Mouse (Mus musculus) myocyte (in vitro differentiated cells): ENCODE data around the gene Tmem161a. TPM values are rescaled to one million over a fixed set of nuclear protein-coding genes. Genes with fewer than 3 reads are reported as not detected.

Experiments used
- H3K27me3 ChIP-seq: one replicate; pipeline ENCODE4 v1.6.1; 2011; ENCODE audit not compliant: control insufficient read depth, insufficient read depth, insufficient read length
- H3K36me3 ChIP-seq: one replicate; pipeline ENCODE4 v1.6.1; 2011; ENCODE audit not compliant: control insufficient read depth, insufficient read depth
- H3K4me2 ChIP-seq: one replicate; pipeline ENCODE4 v1.6.1; 2011; ENCODE audit warnings: low read depth, control low read depth
- H3K4me3 ChIP-seq: one replicate; pipeline ENCODE4 v1.5.1; 2011; ENCODE audit warnings: mild to moderate bottlenecking, control low read depth, moderate library complexity
- H3K79me2 ChIP-seq: one replicate; pipeline ENCODE4 v1.6.1; 2011; ENCODE audit not compliant: control insufficient read depth, insufficient read depth
- H3ac ChIP-seq: one replicate; pipeline ENCODE4 v1.6.1; 2011; ENCODE audit not compliant: control insufficient read depth, insufficient read length
- CEBPB ChIP-seq: IDR thresholded peaks from 2 replicates; pipeline ENCODE4 v1.6.1; 2011; ENCODE audit warnings: mild to moderate bottlenecking, moderate library complexity; ENCODE audit not compliant: poor library complexity, insufficient read depth, severe bottlenecking
- E2F4 ChIP-seq: IDR thresholded peaks from one replicate; pipeline ENCODE4 v1.6.1; 2011; ENCODE audit warnings: mild to moderate bottlenecking, control low read depth, moderate library complexity; ENCODE audit not compliant: insufficient read depth
- MAX ChIP-seq: IDR thresholded peaks from one replicate; pipeline ENCODE4 v1.6.1; 2011; ENCODE audit warnings: low read depth, mild to moderate bottlenecking, control low read depth
- MYOD1 ChIP-seq, 3 experiments: IDR thresholded peaks; one replicate each; pipeline ENCODE4 v1.6.1; 2011; ENCODE audit warnings: control low read depth in 2 of 3, low read depth in 2 of 3, mild to moderate bottlenecking in 2 of 3, moderate library complexity in 1 of 3; ENCODE audit not compliant: insufficient read length in 2 of 3, control insufficient read depth in 1 of 3
- MYOG ChIP-seq, 3 experiments: IDR thresholded peaks; one replicate each; pipeline ENCODE4 v1.6.1; 2011; ENCODE audit warnings: control low read depth in 2 of 3, low read depth in 2 of 3, mild to moderate bottlenecking in 2 of 3; ENCODE audit not compliant: insufficient read length in 2 of 3, control insufficient read depth in 1 of 3, insufficient read depth in 1 of 3
- POLR2A ChIP-seq: IDR thresholded peaks from one replicate; pipeline ENCODE4 v1.6.1; 2011; ENCODE audit warnings: low read depth, mild to moderate bottlenecking, control low read depth, moderate library complexity; ENCODE audit not compliant: insufficient read length
- POLR2AphosphoS2 ChIP-seq: IDR thresholded peaks from one replicate; pipeline ENCODE4 v1.6.1; 2011; ENCODE audit warnings: low read depth, control low read depth; ENCODE audit not compliant: insufficient read length
- REST ChIP-seq: IDR thresholded peaks from one replicate; pipeline ENCODE4 v1.6.1; 2011; ENCODE audit warnings: mild to moderate bottlenecking, control low read depth, moderate library complexity; ENCODE audit not compliant: insufficient read depth, insufficient read length
- SRF ChIP-seq: IDR thresholded peaks from one replicate; pipeline ENCODE4 v1.6.1; 2011; ENCODE audit warnings: low read depth; ENCODE audit not compliant: control insufficient read depth, insufficient read length
- TCF12 ChIP-seq: IDR thresholded peaks from one replicate; pipeline ENCODE4 v1.6.1; 2011; ENCODE audit warnings: mild to moderate bottlenecking, control low read depth; ENCODE audit not compliant: poor library complexity, insufficient read depth, severe bottlenecking
- TCF3 ChIP-seq: IDR thresholded peaks from one replicate; pipeline ENCODE4 v1.6.1; 2011; ENCODE audit warnings: low read depth, control low read depth; ENCODE audit not compliant: insufficient read length
- USF1 ChIP-seq: IDR thresholded peaks from one replicate; pipeline ENCODE4 v1.6.1; 2011; ENCODE audit warnings: low read depth, mild to moderate bottlenecking, control low read depth, moderate library complexity
- polyA plus RNA-seq: library from polyadenylated mRNA; unstranded; fragments of >200 nt; fragmentation: generic; extraction: Trizol; gene quantifications from one replicate; pipeline ENCODE4 v1.2.1, GENCODE M21; 2012; ENCODE audit warnings: missing spikeins

Tmem161a gene
- polyA plus RNA-seq, 1 experiment, result 132 TPM

DNA sequence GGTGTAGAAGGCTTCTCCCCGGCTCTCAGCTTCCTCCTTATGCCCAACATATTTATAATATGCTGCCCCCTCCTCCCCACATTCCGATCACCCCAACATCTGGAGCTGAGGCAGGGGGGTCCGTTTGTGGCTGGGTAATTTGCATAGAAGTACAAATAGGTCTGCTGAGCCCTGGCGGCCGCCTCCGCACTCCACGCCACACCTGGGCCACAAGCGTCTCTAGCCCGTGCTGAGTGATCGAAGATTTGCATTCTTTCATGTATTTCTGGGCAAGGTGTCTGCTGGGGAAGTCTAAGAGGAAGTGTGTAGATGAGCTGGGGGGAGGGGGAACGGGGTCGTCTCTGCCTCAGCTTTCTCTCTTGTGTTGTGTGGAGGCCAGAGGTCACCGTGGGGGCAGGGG is 12.1 kb upstream of the Tmem161a start:
- Histone ChIP-seq H3K27me3 (peaks cover 30% of the 10 kb centered on the region), H3K4me3 (no peak overlapping the region), H3K4me2 (no peak overlapping the region), H3K36me3 (no peaks in the 10 kb centered on the region), H3ac (no peak overlapping the region), H3K79me2 (no peaks in the 10 kb centered on the region)
- TF ChIP-seq MYOG (IDR thresholded peaks at IDR 0.05; ENCODE audit: control insufficient read depth in 1 of 3, insufficient read depth in 1 of 3, insufficient read length in 2 of 3, low read depth in 2 of 3) (no peak), MYOD1 (IDR thresholded peaks at IDR 0.05; ENCODE audit: control insufficient read depth in 1 of 3, insufficient read length in 2 of 3, low read depth in 2 of 3) (no peak), TCF3 (no peak), CEBPB (no peak), POLR2A (no peak), POLR2AphosphoS2 (no peak), TCF12 (no peak), MAX (no peak), SRF (no peak), REST (no peak), E2F4 (no peak), USF1 (no peak)

DNA sequence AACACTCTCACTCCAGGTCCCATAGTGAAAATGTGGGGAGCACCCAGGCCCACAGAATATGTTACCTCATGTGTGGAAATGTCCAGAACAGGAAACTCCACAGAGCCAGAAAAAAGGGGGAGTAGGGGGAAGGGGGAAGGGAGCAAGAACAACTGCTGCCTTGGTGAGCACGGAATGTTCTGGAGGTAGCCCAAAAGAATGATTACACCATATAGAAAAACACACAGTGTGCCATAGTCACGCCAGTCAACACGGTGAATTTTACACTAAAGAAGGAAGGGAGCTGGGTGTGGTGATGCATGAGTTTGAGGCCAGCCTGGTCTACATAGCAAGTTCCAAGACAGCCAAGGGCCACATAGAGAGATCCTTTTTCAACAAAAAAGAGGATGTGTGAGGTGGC is 8.8 kb upstream of the Tmem161a start:
- TF ChIP-seq POLR2AphosphoS2 (no peak), REST (no peak), TCF12 (no peak), MYOD1 (IDR thresholded peaks at IDR 0.05; ENCODE audit: control insufficient read depth in 1 of 3, insufficient read length in 2 of 3, low read depth in 2 of 3) (no peak)

DNA sequence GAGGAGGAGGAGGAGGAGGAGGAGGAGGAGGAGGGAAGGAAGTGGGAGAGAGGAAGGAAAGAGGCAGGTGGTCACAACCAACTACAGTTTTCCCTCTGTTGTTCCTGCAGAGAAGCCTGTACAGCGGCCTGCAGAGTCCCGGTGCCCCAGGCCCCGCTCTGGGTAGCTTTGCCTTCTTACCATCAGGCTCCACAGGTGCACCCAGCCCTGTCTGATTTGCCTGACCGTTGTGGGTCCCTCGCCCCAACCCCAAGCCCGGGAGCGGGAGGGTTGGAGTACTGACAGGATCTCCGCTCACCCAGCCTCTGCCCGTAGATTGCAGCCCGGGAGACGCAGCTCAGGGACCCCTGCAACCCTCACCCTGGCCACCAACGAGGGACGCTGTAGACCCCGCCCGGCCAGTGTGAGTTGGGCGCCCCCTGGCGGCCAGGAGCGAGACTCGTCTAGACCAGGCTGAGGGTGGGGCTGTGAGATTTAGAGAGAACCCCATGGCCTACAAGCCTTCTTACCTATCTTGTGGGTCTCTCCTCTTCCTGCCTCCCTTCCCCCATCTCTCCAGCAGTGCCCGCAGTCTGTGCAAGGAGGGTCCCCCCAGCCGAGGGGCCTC is 5.5 kb upstream of the Tmem161a start:
- no peaks in the 10 kb centered on the region for H3K79me2 ChIP-seq
- peaks cover 26% of the 10 kb centered on the region for H3K27me3 ChIP-seq
- peak overlapping the region; percentile 34 for H3K4me2 ChIP-seq
- H3ac ChIP-seq, result no peak overlapping the region
- H3K36me3 ChIP-seq, result no peaks in the 10 kb centered on the region
- TF ChIP-seq POLR2A, result no peak
- no peak for TF ChIP-seq MYOG (IDR thresholded peaks at IDR 0.05; ENCODE audit: control insufficient read depth in 1 of 3, insufficient read depth in 1 of 3, insufficient read length in 2 of 3, low read depth in 2 of 3)
- TF ChIP-seq MAX, result no peak
- no peak for TF ChIP-seq SRF
- TF ChIP-seq E2F4, result no peak
- TF ChIP-seq MYOD1 (IDR thresholded peaks at IDR 0.05; ENCODE audit: control insufficient read depth in 1 of 3, insufficient read length in 2 of 3, low read depth in 2 of 3), result no peak
- no peak for TF ChIP-seq CEBPB
- TF ChIP-seq TCF12, result no peak
- TF ChIP-seq POLR2AphosphoS2, result no peak
- TF ChIP-seq USF1, result no peak
- TF ChIP-seq TCF3, result no peak
- TF ChIP-seq REST, result no peak
- H3K4me3 ChIP-seq, result no peak overlapping the region

More for the DNA sequence above, 8.8 kb upstream of the Tmem161a start:
- Histone ChIP-seq H3K36me3 (no peaks in the 10 kb centered on the region), H3ac (no peak overlapping the region), H3K27me3 (peaks cover 34% of the 10 kb centered on the region), H3K79me2 (no peaks in the 10 kb centered on the region), H3K4me3 (no peak overlapping the region), H3K4me2 (no peak overlapping the region)

DNA sequence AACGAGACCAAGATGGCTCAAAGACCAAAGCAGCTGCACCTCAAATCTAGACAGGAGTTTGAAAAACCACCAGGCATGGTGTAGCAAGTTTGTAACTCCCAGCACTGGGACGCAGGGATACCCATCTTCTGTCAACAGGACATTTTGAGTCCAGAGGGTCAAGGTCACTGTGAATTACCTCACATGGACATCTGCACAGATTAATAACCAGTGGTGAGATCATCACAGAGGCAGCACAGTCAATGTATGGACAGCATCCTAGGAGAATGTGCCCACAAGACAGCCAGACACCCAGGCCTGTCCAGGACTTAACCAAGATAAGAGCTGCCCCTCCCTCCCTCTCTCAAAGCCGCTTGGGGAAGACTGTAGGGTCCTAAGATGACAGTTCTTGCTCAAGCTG is 2.0 kb upstream of the Tmem161a start:
- no peak overlapping the region for H3K4me2 ChIP-seq

DNA sequence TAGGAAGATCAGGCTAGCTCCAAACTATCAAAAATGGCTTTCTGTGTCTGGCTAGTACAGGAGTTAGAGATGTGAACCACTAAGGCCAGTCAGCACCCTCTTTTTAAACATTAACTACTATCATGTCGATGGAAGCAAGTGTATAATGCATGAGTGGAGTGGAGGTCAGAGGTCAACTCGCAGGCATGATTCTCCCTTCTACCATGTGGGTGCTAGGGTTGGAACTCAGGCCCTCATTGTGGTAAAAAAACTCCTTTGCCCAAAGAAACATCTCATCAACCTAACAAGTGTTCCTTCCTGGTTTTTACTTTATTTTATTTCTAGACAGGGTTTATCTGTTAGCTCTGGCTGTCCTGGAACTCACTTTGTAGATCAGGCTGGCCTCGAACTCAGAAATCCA is 1.4 kb upstream of the Tmem161a start:
- Histone ChIP-seq H3K36me3 (no peaks in the 10 kb centered on the region), H3K79me2 (peaks cover 16% of the 10 kb centered on the region), H3K4me2 (no peak overlapping the region), H3K4me3 (no peak overlapping the region), H3ac (no peak overlapping the region), H3K27me3 (peaks cover 7% of the 10 kb centered on the region)
- TF ChIP-seq SRF, result no peak
- no peak for TF ChIP-seq MYOG (IDR thresholded peaks at IDR 0.05; ENCODE audit: control insufficient read depth in 1 of 3, insufficient read depth in 1 of 3, insufficient read length in 2 of 3, low read depth in 2 of 3)
- TF ChIP-seq MAX, result no peak
- no peak for TF ChIP-seq POLR2AphosphoS2
- TF ChIP-seq CEBPB, result no peak
- TF ChIP-seq POLR2A, result no peak
- no peak for TF ChIP-seq REST
- TF ChIP-seq USF1, result no peak
- no peak for TF ChIP-seq TCF12
- no peak for TF ChIP-seq MYOD1 (IDR thresholded peaks at IDR 0.05; ENCODE audit: control insufficient read depth in 1 of 3, insufficient read length in 2 of 3, low read depth in 2 of 3)
- TF ChIP-seq E2F4, result no peak
- TF ChIP-seq TCF3, result no peak

More for the DNA sequence above, 2.0 kb upstream of the Tmem161a start:
- no peak for TF ChIP-seq MYOD1 (IDR thresholded peaks at IDR 0.05; ENCODE audit: control insufficient read depth in 1 of 3, insufficient read length in 2 of 3, low read depth in 2 of 3)
- no peak for TF ChIP-seq MAX
- no peak for TF ChIP-seq REST
- TF ChIP-seq POLR2A, result no peak
- no peak for TF ChIP-seq POLR2AphosphoS2
- TF ChIP-seq CEBPB, result no peak
- TF ChIP-seq TCF3, result no peak
- TF ChIP-seq TCF12, result no peak
- TF ChIP-seq USF1, result no peak
- TF ChIP-seq SRF, result no peak
- no peak for TF ChIP-seq E2F4
- no peak for TF ChIP-seq MYOG (IDR thresholded peaks at IDR 0.05; ENCODE audit: control insufficient read depth in 1 of 3, insufficient read depth in 1 of 3, insufficient read length in 2 of 3, low read depth in 2 of 3)
- no peak overlapping the region for H3ac ChIP-seq
- no peak overlapping the region for H3K4me3 ChIP-seq
- peaks cover 16% of the 10 kb centered on the region for H3K79me2 ChIP-seq
- peaks cover 13% of the 10 kb centered on the region for H3K27me3 ChIP-seq
- no peaks in the 10 kb centered on the region for H3K36me3 ChIP-seq
